Mouse (Mus musculus): Measurements from ENCODE around the gene Cnst. TPM values are rescaled to one million over a fixed set of nuclear protein-coding genes. Genes with fewer than 3 reads are reported as not detected.

The Cnst gene
- polyA plus RNA-seq, 1 experiment: 10.3 TPM

- no peaks in the 10 kb centered on the region for H3K4me1 ChIP-seq (ENCODE audit: control insufficient read depth, insufficient read depth, low read length)
- no peaks in the 10 kb centered on the region for H3K36me3 ChIP-seq (ENCODE audit: control insufficient read depth, insufficient read depth, low read length)
- TF ChIP-seq POLR2A (IDR thresholded peaks at IDR 0.05; ENCODE audit: control insufficient read depth, low read depth, low read length): no peak
- TF ChIP-seq CTCF (IDR thresholded peaks at IDR 0.05; ENCODE audit: control insufficient read depth, insufficient read depth, insufficient replicate concordance, low read depth, low read length): no peak
- no peak overlapping the region for H3K27ac ChIP-seq (ENCODE audit: control insufficient read depth, insufficient read depth, low read depth, low read length)
- no peak overlapping the region for H3K4me3 ChIP-seq (ENCODE audit: control insufficient read depth, low read depth, low read length)
- no peaks in the 10 kb centered on the region for H3K27me3 ChIP-seq (ENCODE audit: control insufficient read depth, insufficient read depth, low read length)
Observed at GRCm38 (mm10) chr1:179568690-179569398, 22.7 kb downstream of the Cnst start.

- Histone ChIP-seq H3K4me1 (ENCODE audit: control insufficient read depth, insufficient read depth, low read length) (no peaks in the 10 kb centered on the region), H3K36me3 (ENCODE audit: control insufficient read depth, insufficient read depth, low read length) (no peaks in the 10 kb centered on the region), H3K27ac (ENCODE audit: control insufficient read depth, insufficient read depth, low read depth, low read length) (no peak overlapping the region), H3K4me3 (ENCODE audit: control insufficient read depth, low read depth, low read length) (no peak overlapping the region), H3K27me3 (ENCODE audit: control insufficient read depth, insufficient read depth, low read length) (no peaks in the 10 kb centered on the region)
- TF ChIP-seq CTCF (IDR thresholded peaks at IDR 0.05; ENCODE audit: control insufficient read depth, insufficient read depth, insufficient replicate concordance, low read depth, low read length) (no peak), POLR2A (IDR thresholded peaks at IDR 0.05; ENCODE audit: control insufficient read depth, low read depth, low read length) (no peak)
Observed at GRCm38 (mm10) chr1:179570482-179570881, 24.3 kb downstream of the Cnst start.

GRCm38 (mm10) chr1:179571686-179572085, 25.5 kb downstream of the Cnst start:
- Histone ChIP-seq H3K4me3 (ENCODE audit: control insufficient read depth, low read depth, low read length) (no peak overlapping the region), H3K36me3 (ENCODE audit: control insufficient read depth, insufficient read depth, low read length) (no peaks in the 10 kb centered on the region), H3K27ac (ENCODE audit: control insufficient read depth, insufficient read depth, low read depth, low read length) (no peak overlapping the region), H3K27me3 (ENCODE audit: control insufficient read depth, insufficient read depth, low read length) (no peaks in the 10 kb centered on the region), H3K4me1 (ENCODE audit: control insufficient read depth, insufficient read depth, low read length) (no peaks in the 10 kb centered on the region)
- TF ChIP-seq POLR2A (IDR thresholded peaks at IDR 0.05; ENCODE audit: control insufficient read depth, low read depth, low read length): no peak

GRCm38 (mm10) chr1:179573650-179574206, 27.6 kb downstream of the Cnst start:
- H3K4me3 ChIP-seq (ENCODE audit: control insufficient read depth, low read depth, low read length): no peak overlapping the region
- TF ChIP-seq CTCF (IDR thresholded peaks at IDR 0.05; ENCODE audit: control insufficient read depth, insufficient read depth, insufficient replicate concordance, low read depth, low read length) (no peak), POLR2A (IDR thresholded peaks at IDR 0.05; ENCODE audit: control insufficient read depth, low read depth, low read length) (no peak)
- H3K4me1 ChIP-seq (ENCODE audit: control insufficient read depth, insufficient read depth, low read length): no peaks in the 10 kb centered on the region
- H3K27me3 ChIP-seq (ENCODE audit: control insufficient read depth, insufficient read depth, low read length): no peaks in the 10 kb centered on the region
- no peaks in the 10 kb centered on the region for H3K36me3 ChIP-seq (ENCODE audit: control insufficient read depth, insufficient read depth, low read length)
- H3K27ac ChIP-seq (ENCODE audit: control insufficient read depth, insufficient read depth, low read depth, low read length): no peak overlapping the region

- no peaks in the 10 kb centered on the region for H3K36me3 ChIP-seq (ENCODE audit: control insufficient read depth, insufficient read depth, low read length)
- no peak overlapping the region for H3K4me3 ChIP-seq (ENCODE audit: control insufficient read depth, low read depth, low read length)
- H3K4me1 ChIP-seq (ENCODE audit: control insufficient read depth, insufficient read depth, low read length): no peaks in the 10 kb centered on the region
- no peaks in the 10 kb centered on the region for H3K27me3 ChIP-seq (ENCODE audit: control insufficient read depth, insufficient read depth, low read length)
- no peak overlapping the region for H3K27ac ChIP-seq (ENCODE audit: control insufficient read depth, insufficient read depth, low read depth, low read length)
- TF ChIP-seq POLR2A (IDR thresholded peaks at IDR 0.05; ENCODE audit: control insufficient read depth, low read depth, low read length) (no peak), CTCF (IDR thresholded peaks at IDR 0.05; ENCODE audit: control insufficient read depth, insufficient read depth, insufficient replicate concordance, low read depth, low read length) (no peak)
Observed at GRCm38 (mm10) chr1:179578625-179579024, 32.5 kb downstream of the Cnst start.

- no peak for TF ChIP-seq POLR2A (IDR thresholded peaks at IDR 0.05; ENCODE audit: control insufficient read depth, low read depth, low read length)
- TF ChIP-seq CTCF (IDR thresholded peaks at IDR 0.05; ENCODE audit: control insufficient read depth, insufficient read depth, insufficient replicate concordance, low read depth, low read length): no peak
- Histone ChIP-seq H3K36me3 (ENCODE audit: control insufficient read depth, insufficient read depth, low read length) (no peaks in the 10 kb centered on the region), H3K27ac (ENCODE audit: control insufficient read depth, insufficient read depth, low read depth, low read length) (no peak overlapping the region), H3K4me1 (ENCODE audit: control insufficient read depth, insufficient read depth, low read length) (no peaks in the 10 kb centered on the region), H3K27me3 (ENCODE audit: control insufficient read depth, insufficient read depth, low read length) (no peaks in the 10 kb centered on the region), H3K4me3 (ENCODE audit: control insufficient read depth, low read depth, low read length) (no peak overlapping the region)
Observed at GRCm38 (mm10) chr1:179580200-179580599, 34.0 kb downstream of the Cnst start.

- Histone ChIP-seq H3K36me3 (ENCODE audit: control insufficient read depth, insufficient read depth, low read length) (no peaks in the 10 kb centered on the region), H3K4me1 (ENCODE audit: control insufficient read depth, insufficient read depth, low read length) (no peaks in the 10 kb centered on the region), H3K27ac (ENCODE audit: control insufficient read depth, insufficient read depth, low read depth, low read length) (no peak overlapping the region), H3K4me3 (ENCODE audit: control insufficient read depth, low read depth, low read length) (no peak overlapping the region), H3K27me3 (ENCODE audit: control insufficient read depth, insufficient read depth, low read length) (no peaks in the 10 kb centered on the region)
- TF ChIP-seq CTCF (IDR thresholded peaks at IDR 0.05; ENCODE audit: control insufficient read depth, insufficient read depth, insufficient replicate concordance, low read depth, low read length) (no peak), POLR2A (IDR thresholded peaks at IDR 0.05; ENCODE audit: control insufficient read depth, low read depth, low read length) (no peak)
Observed at GRCm38 (mm10) chr1:179581422-179581821, 35.3 kb downstream of the Cnst start.

Data from testis, adult 2 months (tissue).